ENCODE assay signal across 8 mouse cellular contexts in the genomic region with DNA sequence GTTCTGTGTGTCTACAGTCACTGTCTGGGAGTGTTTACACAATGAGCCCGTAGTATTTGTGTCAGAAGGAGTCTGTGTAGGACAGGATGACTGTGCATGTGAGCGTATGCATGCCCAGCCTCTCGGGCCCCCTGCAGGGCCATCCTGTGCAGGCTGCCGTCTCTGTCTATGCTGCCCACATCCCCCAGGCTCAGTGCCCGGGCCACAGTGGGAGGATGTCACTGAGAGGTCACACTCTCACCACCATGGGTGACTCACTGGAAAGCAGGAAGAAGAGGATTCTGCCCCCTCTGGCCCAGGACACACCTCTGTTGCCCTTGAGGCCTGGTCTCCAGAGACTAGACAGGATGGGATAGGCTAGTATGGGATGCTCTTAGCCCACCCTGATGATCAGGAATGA. TPM values are rescaled to one million over a fixed set of nuclear protein-coding genes. Genes with fewer than 3 reads are reported as not detected.
DNase-seq lines count a peak whose midpoint lies in the region; ATAC-seq and TF ChIP-seq lines count a peak whose summit lies in the region.

No protein-coding gene starts in this region.

- ATAC-seq in Patski = peak; percentile 59
- no peak for ATAC-seq in limb, embryonic 13.5 days (ENCODE audit: low FRiP score, low read depth)
- no peak for ATAC-seq in liver, postnatal 0 days

- no peak for TF ChIP-seq CTCF in Patski (IDR thresholded peaks at IDR 0.05)
- no peak for TF ChIP-seq CTCF in liver, postnatal 0 days (IDR thresholded peaks at IDR 0.05; ENCODE audit: low read depth)

- peak overlapping the region; percentile 93 for H3K4me3 ChIP-seq in limb, embryonic 13.5 days
- H3K4me3 ChIP-seq in liver, postnatal 0 days (ENCODE audit: low read depth, low read length) = no peak overlapping the region

- DNase-seq in heart, adult 18-20 months = peak; percentile 28 to 29
- DNase-seq in heart, adult 9 months (ENCODE audit: low spot score in 2 of 2) = no peak
- no peak for DNase-seq in Patski (ENCODE audit: low read depth, low spot score)
- peak; percentile 69 for DNase-seq in fibroblast of lung, adult 2 months (ENCODE audit: low read depth)
- DNase-seq in layer of hippocampus, postnatal 10 days (ENCODE audit: low spot score in 2 of 2) = no peak
- no peak for DNase-seq in frontal cortex, postnatal 25 days (ENCODE audit: low spot score in 2 of 2)
- no peak for DNase-seq in liver, postnatal 0 days

- CTCF ChIA-PET in Patski (lab: Charles Lee) = interaction anchor here (1.1 to 2.7 kb wide), 2 partner anchors 15 to 44 kb away, joined by 4 to 17 read pairs; partner anchors contain the start of gene Fam89b

- POLR2A ChIA-PET in Patski (lab: Charles Lee) = interaction anchor here (0.6 to 4.5 kb wide), 7 partner anchors 9 to 100 kb away, joined by 3 to 38 read pairs (median 4); partner anchors contain the start of genes Ehbp1l1 and Fam89b

- H3K9ac ChIP-seq in limb, embryonic 13.5 days = peak overlapping the region; percentile 97
- H3K9ac ChIP-seq in liver, postnatal 0 days (replicated peaks) = no peak overlapping the region

- H3K9me3 ChIP-seq in limb, embryonic 13.5 days = no peaks in the 10 kb centered on the region
- no peaks in the 10 kb centered on the region for H3K9me3 ChIP-seq in liver, postnatal 0 days (ENCODE audit: low read length)

- no peak for TF ChIP-seq EP300 in liver, postnatal 0 days (IDR thresholded peaks at IDR 0.05; ENCODE audit: low read depth)

- no peak overlapping the region for H3K27ac ChIP-seq in limb, embryonic 13.5 days
- H3K27ac ChIP-seq in liver, postnatal 0 days (ENCODE audit: low read depth) = no peak overlapping the region

- peaks cover 21% of the 10 kb centered on the region for H3K36me3 ChIP-seq in limb, embryonic 13.5 days
- no peaks in the 10 kb centered on the region for H3K36me3 ChIP-seq in liver, postnatal 0 days (replicated peaks; ENCODE audit: insufficient read depth, low read length)

- H3K4me2 ChIP-seq in limb, embryonic 13.5 days (replicated peaks) = peak overlapping the region; percentile 93
- no peak overlapping the region for H3K4me2 ChIP-seq in liver, postnatal 0 days (ENCODE audit: low read depth, low read length)

- peaks cover 69% of the 10 kb centered on the region for H3K4me1 ChIP-seq in limb, embryonic 13.5 days
- H3K4me1 ChIP-seq in liver, postnatal 0 days (ENCODE audit: insufficient read depth) = peaks cover 14% of the 10 kb centered on the region

- 53% methylated on average over 5 of the region's 5 CpGs for WGBS in limb, embryonic 13.5 days
- WGBS in liver, postnatal 0 days (ENCODE audit: insufficient replicate concordance) = 34% methylated on average over 5 of the region's 5 CpGs

- in situ Hi-C loops in Patski (cut with MboI; ENCODE audit: low pct_unique_long_range_greater_than_20kb) = no loop called here

- H3K27me3 ChIP-seq in Patski = no peaks in the 10 kb centered on the region
- H3K27me3 ChIP-seq in limb, embryonic 13.5 days = peaks cover 53% of the 10 kb centered on the region
- H3K27me3 ChIP-seq in liver, postnatal 0 days (ENCODE audit: insufficient read depth, low read length) = peaks cover 85% of the 10 kb centered on the region

RNA-seq across cellular contexts. Expression of gene Ltbp3, which starts 2.9 kb away (rescaled TPM):
- total RNA-seq in heart, adult 18-20 months (2021) = 10 to 100 TPM; 30.4 to 35.5 TPM
- polyA plus RNA-seq in Patski (2021) = 747 TPM
- polyA plus RNA-seq in limb, embryonic 13.5 days (2015; fragmentation: Nextera tagmentation; extraction: Ambion mirVana) = 41.1 and 48.9 TPM in 2 replicates
- 10 to 100 TPM; 33.4 to 35.4 TPM for total RNA-seq in layer of hippocampus, postnatal 10 days (2021)
- polyA plus RNA-seq in liver, postnatal 0 days (2015; fragmentation: Nextera tagmentation; extraction: Ambion mirVana) = 1.3 and 1.4 TPM in 2 replicates

RNA-seq across cellular contexts. Expression of gene Fam89b, which starts 14.1 kb away (rescaled TPM):
- 10 to 100 TPM; 21.6 to 26.0 TPM for total RNA-seq in heart, adult 18-20 months (2021)
- 73.0 TPM for polyA plus RNA-seq in Patski (2021)
- 128 and 141 TPM in 2 replicates for polyA plus RNA-seq in limb, embryonic 13.5 days (2015; fragmentation: Nextera tagmentation; extraction: Ambion mirVana)
- 10 to 100 TPM; 44.4 to 46.5 TPM for total RNA-seq in layer of hippocampus, postnatal 10 days (2021)
- polyA plus RNA-seq in liver, postnatal 0 days (2015; fragmentation: Nextera tagmentation; extraction: Ambion mirVana) = 28.9 and 31.0 TPM in 2 replicates

RNA-seq across cellular contexts. Expression of gene Ehbp1l1, which starts 17.5 kb away (rescaled TPM):
- total RNA-seq in heart, adult 18-20 months (2021) = 100 to 1,000 TPM; 134 to 144 TPM
- 39.7 TPM for polyA plus RNA-seq in Patski (2021)
- polyA plus RNA-seq in limb, embryonic 13.5 days (2015; fragmentation: Nextera tagmentation; extraction: Ambion mirVana) = 20.4 and 21.2 TPM in 2 replicates
- total RNA-seq in layer of hippocampus, postnatal 10 days (2021) = 10 to 100 TPM; 33.4 to 41.1 TPM
- polyA plus RNA-seq in liver, postnatal 0 days (2015; fragmentation: Nextera tagmentation; extraction: Ambion mirVana) = 38.5 and 42.5 TPM in 2 replicates

RNA-seq across cellular contexts. Expression of gene Scyl1, which starts 27.6 kb away (rescaled TPM):
- 10 to 100 TPM; 55.1 to 67.8 TPM for total RNA-seq in heart, adult 18-20 months (2021)
- 117 TPM for polyA plus RNA-seq in Patski (2021)
- polyA plus RNA-seq in limb, embryonic 13.5 days (2015; fragmentation: Nextera tagmentation; extraction: Ambion mirVana) = 76.9 and 82.7 TPM in 2 replicates
- 10 to 100 TPM; 67.3 to 72.8 TPM for total RNA-seq in layer of hippocampus, postnatal 10 days (2021)
- polyA plus RNA-seq in liver, postnatal 0 days (2015; fragmentation: Nextera tagmentation; extraction: Ambion mirVana) = 16.9 and 17.0 TPM in 2 replicates

RNA-seq across cellular contexts. Expression of gene Kcnk7, which starts 39.4 kb away (rescaled TPM):
- total RNA-seq in heart, adult 18-20 months (2021) = not detected
- polyA plus RNA-seq in Patski (2021) = 0.06 TPM
- 0.51 and 0.75 TPM in 2 replicates for polyA plus RNA-seq in limb, embryonic 13.5 days (2015; fragmentation: Nextera tagmentation; extraction: Ambion mirVana)
- not detected for total RNA-seq in layer of hippocampus, postnatal 10 days (2021)
- 0.17 and 0.18 TPM in 2 replicates for polyA plus RNA-seq in liver, postnatal 0 days (2015; fragmentation: Nextera tagmentation; extraction: Ambion mirVana)

Comparison
In these comparisons a context has a peak if more than half of its experiments do, and no peak if none do; other contexts are left out.
1. DNase-seq: peak in heart, adult 18-20 months (2 of 2) and fibroblast of lung, adult 2 months (single experiment); none in heart, adult 9 months (0 of 2), Patski (single experiment), layer of hippocampus, postnatal 10 days (0 of 2), frontal cortex, postnatal 25 days (0 of 2) and liver, postnatal 0 days (single experiment).
2. RNA of gene Ltbp3, which starts 2.9 kb away (polyA plus RNA-seq): 747 TPM in Patski (single experiment) and 41.1 to 48.9 TPM in limb, embryonic 13.5 days; 1.3 to 1.4 TPM in liver, postnatal 0 days; every median in the first group is over 10 times any median in the second.